ENCODE assay signal across 8 mouse cellular contexts in the genomic region with DNA sequence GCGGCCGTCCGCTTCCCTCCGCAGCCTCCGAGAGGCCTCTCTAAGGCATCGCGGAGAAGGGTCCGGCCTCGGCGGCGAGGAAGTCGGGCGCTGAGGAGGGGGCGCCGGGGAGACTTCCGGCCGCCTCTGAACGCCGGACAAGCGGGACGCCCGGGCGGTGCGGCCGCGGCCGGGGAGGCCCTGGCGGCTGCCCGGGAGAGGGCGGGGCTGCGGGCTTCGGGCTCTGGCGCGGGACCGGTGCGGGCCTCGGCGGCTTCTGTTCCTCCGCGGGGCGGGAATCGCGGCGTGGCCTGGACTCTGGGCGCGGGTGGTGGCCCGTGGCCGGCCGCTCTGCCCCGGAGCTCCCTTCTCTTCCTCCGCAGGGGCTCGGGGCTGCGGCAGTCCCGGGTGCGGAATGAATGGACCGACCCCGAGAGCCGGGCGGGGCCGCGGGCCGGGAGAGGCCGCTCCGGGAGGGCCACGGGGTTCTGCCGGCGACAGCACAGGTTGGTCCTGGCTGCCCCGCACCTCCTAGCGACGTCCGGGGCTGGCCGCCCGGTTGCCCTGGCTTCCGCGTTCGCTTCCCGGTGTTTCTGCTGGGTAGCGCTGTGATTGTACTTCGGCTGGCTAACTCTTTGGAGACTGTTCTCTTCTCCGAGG. TPM values are rescaled to one million over a fixed set of nuclear protein-coding genes. Genes with fewer than 3 reads are reported as not detected.
A peak's percentile ranks its signal among the peaks of the same experiment; 100 is the strongest.
DNase-seq lines count a peak whose midpoint lies in the region; ATAC-seq lines count a peak whose summit lies in the region.

No protein-coding gene starts in this region.

- H3K36me3 ChIP-seq in embryonic facial prominence, embryonic 14.5 days (ENCODE audit: control insufficient read depth, insufficient read depth, low read length), result no peaks in the 10 kb centered on the region
- peaks cover 19% of the 10 kb centered on the region for H3K36me3 ChIP-seq in heart, embryonic 13.5 days
- H3K36me3 ChIP-seq in macrophage (ENCODE audit: inconsistent target), result no peaks in the 10 kb centered on the region

- H3K9ac ChIP-seq in embryonic facial prominence, embryonic 14.5 days (ENCODE audit: low read depth, low read length), result peak overlapping the region; percentile 98
- H3K9ac ChIP-seq in heart, embryonic 13.5 days, result peak overlapping the region; percentile 98

- H3K79me2 ChIP-seq in macrophage (ENCODE audit: inconsistent target), result peaks cover 49% of the 10 kb centered on the region

- peaks cover 11% of the 10 kb centered on the region for H3K4me1 ChIP-seq in embryonic facial prominence, embryonic 14.5 days (ENCODE audit: control insufficient read depth, insufficient read depth, low read length)
- peaks cover 43% of the 10 kb centered on the region for H3K4me1 ChIP-seq in heart, embryonic 13.5 days

- DNase-seq in left cerebral cortex, postnatal 4 days, result peak; percentile 35
- DNase-seq in left cerebral cortex, postnatal 36 days (ENCODE audit: low spot score in 2 of 2), result no peak
- DNase-seq in adrenal gland, adult 2 months, result peak; percentile 74
- peak; percentile 23 for DNase-seq in embryonic facial prominence, embryonic 14.5 days (ENCODE audit: low spot score)
- peak; percentile 69 for DNase-seq in kidney, postnatal 10 days
- peak; percentile 56 to 84 for DNase-seq in spleen, postnatal 4 days (ENCODE audit: low spot score in 2 of 2)

- 0% methylated on average over 16 of the region's 80 CpGs for WGBS in embryonic facial prominence, embryonic 14.5 days
- under 1% methylated on average over 64 of the region's 80 CpGs for WGBS in heart, embryonic 13.5 days
- under 1% methylated on average over 72 of the region's 80 CpGs for WGBS in macrophage (ENCODE audit: missing documents)

- H3K9me3 ChIP-seq in embryonic facial prominence, embryonic 14.5 days (ENCODE audit: control insufficient read depth, low read length), result no peaks in the 10 kb centered on the region
- H3K9me3 ChIP-seq in heart, embryonic 13.5 days, result no peaks in the 10 kb centered on the region

- intact Hi-C loops in left cerebral cortex, postnatal 4 days (cut with DNase I), result no loop called here
- intact Hi-C loops in left cerebral cortex, postnatal 36 days (cut with DNase I), result no loop called here

- H3K27me3 ChIP-seq in embryonic facial prominence, embryonic 14.5 days (replicated peaks; ENCODE audit: control insufficient read depth, insufficient read depth, low read length), result no peaks in the 10 kb centered on the region
- H3K27me3 ChIP-seq in heart, embryonic 13.5 days (replicated peaks), result no peaks in the 10 kb centered on the region

- ATAC-seq in embryonic facial prominence, embryonic 14.5 days (ENCODE audit: low read depth), result peak; percentile 64
- peak; percentile 47 for ATAC-seq in heart, embryonic 13.5 days (ENCODE audit: extremely low read depth, insufficient number of reproducible peaks, low FRiP score, low TSS enrichment)

- peak overlapping the region; percentile 72 for H3K4me2 ChIP-seq in embryonic facial prominence, embryonic 14.5 days (ENCODE audit: low read depth, low read length)
- H3K4me2 ChIP-seq in heart, embryonic 13.5 days, result peak overlapping the region; percentile 80

- H3K27ac ChIP-seq in embryonic facial prominence, embryonic 14.5 days (replicated peaks; ENCODE audit: low read depth, low read length), result peak overlapping the region; percentile 98
- H3K27ac ChIP-seq in heart, embryonic 13.5 days (replicated peaks), result peak overlapping the region; percentile 99
- 0 out of 2 replicates have a peak overlapping the region, but pooled peaks have one; percentile 29 for H3K27ac ChIP-seq in macrophage

- peak overlapping the region; percentile 100 for H3K4me3 ChIP-seq in embryonic facial prominence, embryonic 14.5 days (ENCODE audit: low read depth, low read length)
- peak overlapping the region; percentile 94 for H3K4me3 ChIP-seq in heart, embryonic 13.5 days
- peak overlapping the region; percentile 59 for H3K4me3 ChIP-seq in macrophage (ENCODE audit: inconsistent target)

RNA-seq across cellular contexts. Expression of gene Ube2n, which starts 0.5 kb away (rescaled TPM):
- 100 to 1,000 TPM; 213 to 231 TPM for total RNA-seq in left cerebral cortex, postnatal 4 days (2021)
- 100 to 1,000 TPM; 191 to 196 TPM for total RNA-seq in left cerebral cortex, postnatal 36 days (2021)
- total RNA-seq in adrenal gland, adult 2 months (2021), result 100 to 1,000 TPM; 140 to 156 TPM
- polyA plus RNA-seq in adrenal gland, adult 2 months (2012; rRNA removed), result 8.6 and 10.2 TPM in 2 replicates
- polyA plus RNA-seq in embryonic facial prominence, embryonic 14.5 days (2014; fragmentation: Nextera tagmentation; extraction: Ambion mirVana), result 282 and 286 TPM in 2 replicates
- 248 and 271 TPM in 2 replicates for polyA plus RNA-seq in heart, embryonic 13.5 days (2015; fragmentation: Nextera tagmentation; extraction: Ambion mirVana)
- 100 to 1,000 TPM in 14 of 26 experiments, 10 to 100 TPM in 12; 43.3 to 177 (median 103) TPM for total RNA-seq in macrophage (2018; cell fraction: chromatin; rRNA removed)
- total RNA-seq in macrophage (2018; cell fraction: cytosol; rRNA removed), result 100 to 1,000 TPM; 107 to 212 (median 164) TPM
- total RNA-seq in macrophage (2018; cell fraction: nucleus; rRNA removed), result 100 to 1,000 TPM in 24 of 26 experiments, 10 to 100 TPM in 2; 94.5 to 370 (median 167) TPM
- polyA plus RNA-seq in macrophage (2018), result 101 to 234 TPM (median 183 TPM) in 3 replicates

RNA-seq across cellular contexts. Expression of gene Mrpl42, which starts 13.7 kb away (rescaled TPM):
- 10 to 100 TPM; 78.5 to 85.8 TPM for total RNA-seq in left cerebral cortex, postnatal 4 days (2021)
- 10 to 100 TPM; 68.7 to 80.4 TPM for total RNA-seq in left cerebral cortex, postnatal 36 days (2021)
- total RNA-seq in adrenal gland, adult 2 months (2021), result 100 to 1,000 TPM; 127 to 143 TPM
- polyA plus RNA-seq in adrenal gland, adult 2 months (2012; rRNA removed), result 21.1 and 27.6 TPM in 2 replicates
- polyA plus RNA-seq in embryonic facial prominence, embryonic 14.5 days (2014; fragmentation: Nextera tagmentation; extraction: Ambion mirVana), result 301 and 321 TPM in 2 replicates
- 542 and 584 TPM in 2 replicates for polyA plus RNA-seq in heart, embryonic 13.5 days (2015; fragmentation: Nextera tagmentation; extraction: Ambion mirVana)
- 10 to 100 TPM in 14 of 26 experiments, 1 to 10 TPM in 12; 1.5 to 28.7 (median 11.6) TPM for total RNA-seq in macrophage (2018; cell fraction: chromatin; rRNA removed)
- total RNA-seq in macrophage (2018; cell fraction: cytosol; rRNA removed), result 100 to 1,000 TPM in 7 of 26 experiments, 10 to 100 TPM in 19; 60.9 to 134 (median 93.5) TPM
- total RNA-seq in macrophage (2018; cell fraction: nucleus; rRNA removed), result 10 to 100 TPM in 17 of 26 experiments, 1 to 10 TPM in 9; 2.7 to 26.9 (median 14.3) TPM
- polyA plus RNA-seq in macrophage (2018), result 84.5 to 233 TPM (median 194 TPM) in 3 replicates

RNA-seq across cellular contexts. Expression of gene Nudt4, which starts 48.5 kb away (rescaled TPM):
- total RNA-seq in left cerebral cortex, postnatal 4 days (2021), result 100 to 1,000 TPM; 202 to 243 TPM
- 100 to 1,000 TPM; 133 to 170 TPM for total RNA-seq in left cerebral cortex, postnatal 36 days (2021)
- 100 to 1,000 TPM; 136 to 159 TPM for total RNA-seq in adrenal gland, adult 2 months (2021)
- 67.5 and 106 TPM in 2 replicates for polyA plus RNA-seq in adrenal gland, adult 2 months (2012; rRNA removed)
- 106 and 107 TPM in 2 replicates for polyA plus RNA-seq in embryonic facial prominence, embryonic 14.5 days (2014; fragmentation: Nextera tagmentation; extraction: Ambion mirVana)
- 85.2 and 107 TPM in 2 replicates for polyA plus RNA-seq in heart, embryonic 13.5 days (2015; fragmentation: Nextera tagmentation; extraction: Ambion mirVana)
- 10 to 100 TPM in 2 of 26 experiments, 1 to 10 TPM in 24; 1.4 to 13.4 (median 5.1) TPM for total RNA-seq in macrophage (2018; cell fraction: chromatin; rRNA removed)
- 10 to 100 TPM; 25.1 to 41.0 (median 33.6) TPM for total RNA-seq in macrophage (2018; cell fraction: cytosol; rRNA removed)
- total RNA-seq in macrophage (2018; cell fraction: nucleus; rRNA removed), result 10 to 100 TPM in 20 of 26 experiments, 1 to 10 TPM in 6; 7.2 to 25.3 (median 12.7) TPM
- 29.6 to 34.9 TPM (median 34.1 TPM) in 3 replicates for polyA plus RNA-seq in macrophage (2018)

Comparison
In these comparisons a context has a peak if more than half of its experiments do, and no peak if none do; other contexts are left out.
1. DNase-seq: peak in left cerebral cortex, postnatal 4 days (single experiment), adrenal gland, adult 2 months (single experiment), embryonic facial prominence, embryonic 14.5 days (single experiment), kidney, postnatal 10 days (single experiment) and spleen, postnatal 4 days (2 of 2); none in left cerebral cortex, postnatal 36 days (0 of 2).
2. H3K27ac ChIP-seq: peak in every context shown above with its lines; median percentile 99 in heart, embryonic 13.5 days; 98 in embryonic facial prominence, embryonic 14.5 days; 29 in macrophage.
3. Peak in every context shown above with its lines, with median percentiles within 50 percentile points of each other: H3K4me3 ChIP-seq.